Mouse (Mus musculus) hindbrain, embryonic 11.5 days (tissue): ENCODE data around the gene Tgfa. TPM values are rescaled to one million over a fixed set of nuclear protein-coding genes. Genes with fewer than 3 reads are reported as not detected.

Experiments
- ATAC-seq: fragments of 200-750 bp; cut with Nextera tagmentation; 2 replicates; pipeline ENCODE4 v1.8.0; 2017; ENCODE audit warnings: mild to moderate bottlenecking, moderate TSS enrichment, moderate library complexity; ENCODE audit not compliant: low FRiP score
- DNase-seq: peaks from one replicate; pipeline ENCODE4 v3.0.0-alpha.2; 2015; ENCODE audit warnings: low spot score
- H3K27ac ChIP-seq: fragments of 300-500 bp; sonication (generic); 2 replicates; pipeline ENCODE4 v1.5.1; 2014; ENCODE audit warnings: mild to moderate bottlenecking, low read depth, low read length
- H3K27me3 ChIP-seq: fragments of 300-500 bp; sonication (generic); 2 replicates; pipeline ENCODE4 v1.6.1; 2014; ENCODE audit warnings: mild to moderate bottlenecking, low read length, moderate library complexity, mixed read lengths; ENCODE audit not compliant: control insufficient read depth, insufficient read depth
- H3K36me3 ChIP-seq: fragments of 300-500 bp; sonication (generic); 2 replicates; pipeline ENCODE4 v1.6.1; 2014; ENCODE audit warnings: mild to moderate bottlenecking, low read length, moderate library complexity, mixed read lengths; ENCODE audit not compliant: control insufficient read depth, insufficient read depth
- H3K4me1 ChIP-seq: fragments of 300-500 bp; sonication (generic); replicated peaks from 2 replicates; pipeline ENCODE4 v1.6.1; 2014; ENCODE audit warnings: low read length, mixed read lengths; ENCODE audit not compliant: control insufficient read depth, insufficient read depth
- H3K4me2 ChIP-seq: fragments of 300-500 bp; sonication (generic); replicated peaks from 2 replicates; pipeline ENCODE4 v1.6.1; 2014; ENCODE audit warnings: mild to moderate bottlenecking, low read depth, low read length
- H3K4me3 ChIP-seq: fragments of 300-500 bp; sonication (generic); 2 replicates; pipeline ENCODE4 v1.5.1; 2014; ENCODE audit warnings: low read depth, low read length
- H3K9ac ChIP-seq: fragments of 300-500 bp; sonication (generic); 2 replicates; pipeline ENCODE4 v1.6.1; 2014; ENCODE audit warnings: low read depth, low read length
- H3K9me3 ChIP-seq: fragments of 300-500 bp; sonication (generic); 2 replicates; pipeline ENCODE4 v1.6.1; 2016; ENCODE audit warnings: low read length; ENCODE audit not compliant: control insufficient read depth
- WGBS: fragments of 180-500 bp; shearing (Covaris S2); extraction: QIAGEN DNeasy Blood & Tissue Kit; methylation state at CpG from one replicate; pipeline ENCODE4 v1.1.7; 2014; 5-methylcytosine and 5-hydroxymethylcytosine counted together
- polyA plus RNA-seq: library from polyadenylated mRNA; unstranded; fragments of >200 nt; fragmentation: Nextera tagmentation; extraction: Ambion mirVana; gene quantifications from 2 replicates; pipeline ENCODE4 v1.2.1, GENCODE M21; 2014

The Tgfa gene
- polyA plus RNA-seq, 1 experiment from 2014 or later: 2.5 TPM

- Histone ChIP-seq H3K4me1 (no peaks in the 10 kb centered on the region), H3K27ac (no peak overlapping the region), H3K27me3 (no peaks in the 10 kb centered on the region), H3K9me3 (no peaks in the 10 kb centered on the region), H3K4me3 (no peak overlapping the region), H3K36me3 (no peaks in the 10 kb centered on the region), H3K4me2 (no peak overlapping the region), H3K9ac (0 out of 2 replicates have a peak overlapping the region, but pooled peaks have one; percentile 7)
- no peak for ATAC-seq
- no peak for DNase-seq
- WGBS: 75% methylated on average over 10 of the region's 10 CpGs
These were observed 57.4 kb downstream of the Tgfa start for GRCm38 (mm10) chr6:86252176-86253125.

- H3K4me1 ChIP-seq: no peaks in the 10 kb centered on the region
- H3K9me3 ChIP-seq: no peaks in the 10 kb centered on the region
- no peak overlapping the region for H3K4me3 ChIP-seq
- H3K36me3 ChIP-seq: no peaks in the 10 kb centered on the region
- no peaks in the 10 kb centered on the region for H3K27me3 ChIP-seq
- ATAC-seq (no peak), DNase-seq (no peak)
- H3K9ac ChIP-seq: no peak overlapping the region
- 84% methylated on average over 9 of the region's 9 CpGs for WGBS
- H3K4me2 ChIP-seq: no peak overlapping the region
- H3K27ac ChIP-seq: no peak overlapping the region
These were observed 60.9 kb downstream of the Tgfa start for GRCm38 (mm10) chr6:86255899-86256298.

- DNase-seq (no peak), ATAC-seq (no peak)
- no peak overlapping the region for H3K4me3 ChIP-seq
- no peaks in the 10 kb centered on the region for H3K4me1 ChIP-seq
- H3K27ac ChIP-seq: no peak overlapping the region
- no peaks in the 10 kb centered on the region for H3K27me3 ChIP-seq
- WGBS: 87% methylated on average over 6 of the region's 6 CpGs
- no peak overlapping the region for H3K4me2 ChIP-seq
- H3K9ac ChIP-seq: no peak overlapping the region
- no peaks in the 10 kb centered on the region for H3K36me3 ChIP-seq
- no peaks in the 10 kb centered on the region for H3K9me3 ChIP-seq
These were observed 64.2 kb downstream of the Tgfa start for GRCm38 (mm10) chr6:86259242-86259641.

- Histone ChIP-seq H3K4me1 (no peaks in the 10 kb centered on the region), H3K9me3 (no peaks in the 10 kb centered on the region), H3K27ac (no peak overlapping the region), H3K36me3 (no peaks in the 10 kb centered on the region), H3K4me2 (no peak overlapping the region), H3K27me3 (no peaks in the 10 kb centered on the region), H3K4me3 (no peak overlapping the region), H3K9ac (no peak overlapping the region)
- DNase-seq (no peak), ATAC-seq (no peak)
- 64% methylated on average over 7 of the region's 7 CpGs for WGBS
These were observed 65.5 kb downstream of the Tgfa start for GRCm38 (mm10) chr6:86260322-86261050.

- Histone ChIP-seq H3K36me3 (no peaks in the 10 kb centered on the region), H3K27me3 (no peaks in the 10 kb centered on the region), H3K4me2 (no peak overlapping the region), H3K9me3 (no peaks in the 10 kb centered on the region), H3K27ac (no peak overlapping the region), H3K9ac (no peak overlapping the region), H3K4me1 (no peaks in the 10 kb centered on the region), H3K4me3 (no peak overlapping the region)
- ATAC-seq: no peak
- DNase-seq: no peak
- whole genome bisulfite sequencing: 92% methylated on average over 5 of the region's 5 CpGs
These were observed 71.8 kb downstream of the Tgfa start for GRCm38 (mm10) chr6:86266786-86267185.

- H3K27ac ChIP-seq: no peak overlapping the region
- no peak overlapping the region for H3K4me3 ChIP-seq
- 73% methylated on average over 8 of the region's 8 CpGs for WGBS
- no peaks in the 10 kb centered on the region for H3K36me3 ChIP-seq
- no peaks in the 10 kb centered on the region for H3K9me3 ChIP-seq
- DNase-seq (no peak), ATAC-seq (no peak)
- no peak overlapping the region for H3K4me2 ChIP-seq
- no peak overlapping the region for H3K9ac ChIP-seq
- no peaks in the 10 kb centered on the region for H3K4me1 ChIP-seq
- no peaks in the 10 kb centered on the region for H3K27me3 ChIP-seq
These were observed 75.5 kb downstream of the Tgfa start for GRCm38 (mm10) chr6:86270373-86271068.

GRCm38 (mm10) chr6:86271130-86271529 is 76.1 kb downstream of the Tgfa start:
- ATAC-seq (no peak), DNase-seq (no peak)
- Histone ChIP-seq H3K9me3 (0 out of 2 replicates have a peak, but pooled peaks cover 3% of the 10 kb centered on the region), H3K9ac (no peak overlapping the region), H3K4me1 (no peaks in the 10 kb centered on the region), H3K36me3 (no peaks in the 10 kb centered on the region), H3K27me3 (no peaks in the 10 kb centered on the region), H3K4me2 (no peak overlapping the region), H3K27ac (no peak overlapping the region), H3K4me3 (no peak overlapping the region)
- 86% methylated on average over 5 of the region's 5 CpGs for WGBS

GRCm38 (mm10) chr6:86275704-86276103 is 80.7 kb downstream of the Tgfa start:
- H3K27me3 ChIP-seq: no peaks in the 10 kb centered on the region
- DNase-seq (no peak), ATAC-seq (no peak)
- H3K9me3 ChIP-seq: 0 out of 2 replicates have a peak, but pooled peaks cover 3% of the 10 kb centered on the region
- no peak overlapping the region for H3K4me2 ChIP-seq
- H3K4me3 ChIP-seq: no peak overlapping the region
- no peaks in the 10 kb centered on the region for H3K4me1 ChIP-seq
- no peak overlapping the region for H3K9ac ChIP-seq
- 90% methylated on average over 4 of the region's 4 CpGs for WGBS
- no peak overlapping the region for H3K27ac ChIP-seq
- no peaks in the 10 kb centered on the region for H3K36me3 ChIP-seq
